Mouse (Mus musculus): ENCODE results near the gene Phactr2.

The Phactr2 gene

DNA sequence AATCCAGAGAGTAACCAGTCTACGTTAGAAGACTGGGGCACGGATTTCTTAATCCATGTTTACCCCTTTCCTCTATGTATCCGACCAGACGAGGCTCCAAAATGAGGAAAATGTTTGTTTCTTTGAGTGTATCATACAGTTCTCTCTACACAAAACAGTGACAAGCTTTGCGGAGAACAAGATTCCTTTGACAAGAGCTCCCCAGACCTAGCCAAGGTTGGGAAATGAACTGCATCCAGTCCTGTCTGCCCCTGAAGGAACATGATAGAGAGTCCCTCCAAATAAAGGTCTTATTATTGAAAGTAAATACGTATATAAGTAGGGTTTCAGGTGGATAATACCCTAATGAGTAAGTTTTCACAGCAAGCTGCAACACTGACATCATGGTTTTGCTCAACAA lies 199.1 kb downstream of the Phactr2 start:
- no peak for DNase-seq (ENCODE audit: low spot score in 2 of 2)

DNA sequence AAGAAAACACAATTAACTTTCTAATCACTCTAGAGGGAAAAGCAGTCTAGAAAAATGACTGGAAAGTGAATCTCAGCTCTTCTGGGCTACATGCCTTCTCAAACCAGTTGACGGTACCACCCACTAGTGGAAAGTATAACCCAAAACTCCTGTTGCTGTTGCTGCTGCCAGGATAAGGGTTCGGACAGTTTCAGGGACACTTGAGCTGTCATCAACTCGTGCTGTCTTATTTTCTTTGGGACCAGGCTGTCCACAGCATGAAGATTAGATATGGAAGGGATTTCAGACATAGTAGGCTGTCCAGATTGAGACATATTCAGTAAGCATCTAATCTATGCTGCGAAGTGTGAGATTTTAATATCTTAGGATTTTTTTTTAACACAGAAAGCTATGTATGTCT lies 199.5 kb downstream of the Phactr2 start:
- no peak for DNase-seq (ENCODE audit: low spot score in 2 of 2)

DNA sequence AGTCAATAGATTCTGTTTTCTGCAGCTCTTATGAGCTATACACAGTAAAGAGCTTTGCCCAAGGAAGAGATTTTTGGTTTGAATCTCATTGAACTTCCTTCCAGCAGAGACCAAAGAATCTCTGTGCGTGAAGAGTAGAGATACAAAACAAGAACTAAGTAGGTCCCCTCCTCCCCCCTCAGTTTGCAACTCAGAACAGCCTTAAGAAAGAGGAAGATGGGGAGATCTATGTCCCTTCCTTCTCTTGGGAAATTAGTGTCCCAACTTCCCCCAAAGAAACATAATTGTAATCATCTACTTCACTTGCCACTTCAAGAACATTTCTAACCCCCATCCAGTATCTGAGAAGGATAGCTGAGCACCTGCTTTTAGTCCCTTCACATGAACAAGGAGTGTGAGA lies 200.5 kb downstream of the Phactr2 start:
- no peak for DNase-seq (ENCODE audit: low spot score in 2 of 2)

DNA sequence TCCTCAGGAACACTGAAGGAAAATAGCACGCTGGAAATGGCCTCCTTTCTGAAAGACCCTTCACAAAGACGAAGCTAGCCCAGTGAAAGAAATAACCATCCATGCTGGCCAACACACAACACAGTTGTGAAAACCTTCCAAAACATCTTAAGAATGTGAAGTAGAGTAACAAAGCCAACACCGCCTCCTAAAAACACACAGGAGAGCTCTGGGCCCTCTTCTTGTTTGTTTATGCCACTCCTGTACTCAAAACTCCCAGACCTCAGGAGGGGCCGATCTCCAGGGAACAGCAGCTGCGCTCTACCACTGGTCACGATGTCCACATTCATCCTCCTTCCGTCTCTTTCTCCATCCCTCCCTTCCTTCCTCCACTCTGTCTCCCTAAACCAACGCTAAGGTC lies 202.5 kb downstream of the Phactr2 start:
- no peak for DNase-seq (ENCODE audit: low spot score in 2 of 2)

DNA sequence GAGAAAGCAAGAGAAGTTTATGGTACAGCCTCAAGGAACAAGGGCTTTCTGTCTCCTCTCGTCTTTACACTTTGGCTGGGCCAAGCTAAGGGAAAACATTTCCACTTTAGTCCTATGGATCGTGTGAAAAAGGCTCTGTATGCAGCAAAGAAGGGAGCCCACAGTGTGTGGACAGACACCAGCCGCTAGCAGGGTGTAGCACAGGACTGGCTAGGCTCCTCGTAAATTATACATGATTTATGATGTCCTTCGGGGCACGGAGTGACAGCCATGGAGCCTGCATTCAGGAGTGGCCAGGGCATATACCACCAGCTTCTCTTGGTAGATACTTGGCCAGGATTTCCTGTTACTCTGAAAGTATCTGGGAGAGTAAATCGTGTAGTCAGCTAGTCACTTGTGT lies 203.1 kb downstream of the Phactr2 start:
- DNase-seq (ENCODE audit: low spot score in 2 of 2): no peak

DNA sequence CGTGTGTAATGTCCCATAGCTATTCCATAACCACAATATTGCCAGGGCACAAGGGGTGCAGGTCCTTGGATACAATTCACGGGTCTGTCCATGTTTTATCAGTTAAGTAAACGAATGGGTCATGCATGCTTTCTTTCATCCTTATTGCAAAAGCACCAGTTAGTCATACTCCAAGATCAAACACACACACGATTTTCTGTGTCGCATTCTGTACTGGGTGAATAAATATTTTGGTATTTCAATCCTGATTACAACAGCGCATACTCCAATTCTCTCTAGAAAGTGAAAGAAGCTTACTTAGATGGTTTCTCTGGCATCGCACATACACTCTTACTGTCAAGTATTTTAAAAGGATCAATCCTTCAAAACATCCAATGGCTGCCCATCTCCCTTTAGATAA lies 203.9 kb downstream of the Phactr2 start:
- no peak for DNase-seq (ENCODE audit: low spot score in 2 of 2)

DNA sequence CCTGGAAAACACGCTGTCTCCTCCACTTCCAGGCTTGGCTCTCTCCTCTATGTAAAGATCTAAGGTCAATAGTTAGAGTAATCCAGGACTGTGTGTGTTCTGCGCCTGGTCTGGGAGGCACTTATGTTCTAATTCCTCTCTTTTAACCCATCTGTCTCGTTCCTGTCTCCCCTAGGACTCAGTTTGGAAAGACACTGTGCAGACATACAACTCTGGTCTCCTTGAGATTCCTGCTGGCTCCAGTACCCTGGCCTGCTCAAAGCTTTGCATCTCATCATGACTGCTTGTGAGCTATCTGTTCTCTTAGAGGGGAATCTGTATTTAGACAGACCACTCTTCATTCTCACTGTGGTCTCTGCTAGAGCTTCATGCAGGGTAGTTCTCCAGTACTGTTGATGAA lies 215.0 kb downstream of the Phactr2 start:
- no peak for DNase-seq (ENCODE audit: low spot score in 2 of 2)

DNA sequence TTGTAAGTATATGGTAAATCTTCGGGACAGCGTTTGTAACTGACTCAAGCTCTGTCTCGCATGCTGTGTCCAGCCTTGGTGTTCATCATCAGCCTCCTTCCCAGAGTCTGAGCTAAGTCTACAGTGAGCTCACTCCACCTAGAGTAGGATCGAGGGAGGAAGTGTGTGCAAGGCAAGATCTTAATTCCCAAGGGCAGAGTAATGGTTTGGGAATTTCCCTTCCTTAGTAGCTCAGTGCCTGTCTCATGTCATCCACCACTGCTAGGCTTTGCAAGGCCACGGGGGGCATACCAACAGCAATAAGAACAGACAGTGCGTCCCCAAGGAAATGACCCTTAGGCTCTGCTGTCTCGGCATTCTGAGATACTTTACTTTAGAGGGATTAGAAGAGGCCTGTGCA lies 218.0 kb downstream of the Phactr2 start:
- DNase-seq (ENCODE audit: low spot score in 2 of 2): no peak

DNA sequence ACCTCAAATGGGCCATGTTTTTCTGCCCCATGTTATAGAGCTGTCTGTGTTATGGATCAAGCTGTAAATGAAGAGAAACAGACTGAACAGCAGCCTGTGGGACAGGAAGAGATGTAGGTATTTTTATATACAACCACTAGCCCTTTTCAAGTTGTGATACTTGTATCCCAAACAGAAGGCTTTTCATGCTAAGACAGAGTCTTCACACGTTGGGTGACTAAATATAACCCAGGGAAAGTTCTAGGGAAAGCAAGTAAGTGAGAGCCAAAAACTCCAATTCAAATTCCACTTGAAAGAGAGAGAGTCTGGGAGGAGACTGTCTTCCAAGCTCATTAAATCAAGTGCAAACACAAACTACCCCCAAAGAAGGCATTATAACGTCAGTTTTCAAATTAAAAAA lies 223.9 kb downstream of the Phactr2 start:
- no peak for DNase-seq (ENCODE audit: low spot score in 2 of 2)

DNA sequence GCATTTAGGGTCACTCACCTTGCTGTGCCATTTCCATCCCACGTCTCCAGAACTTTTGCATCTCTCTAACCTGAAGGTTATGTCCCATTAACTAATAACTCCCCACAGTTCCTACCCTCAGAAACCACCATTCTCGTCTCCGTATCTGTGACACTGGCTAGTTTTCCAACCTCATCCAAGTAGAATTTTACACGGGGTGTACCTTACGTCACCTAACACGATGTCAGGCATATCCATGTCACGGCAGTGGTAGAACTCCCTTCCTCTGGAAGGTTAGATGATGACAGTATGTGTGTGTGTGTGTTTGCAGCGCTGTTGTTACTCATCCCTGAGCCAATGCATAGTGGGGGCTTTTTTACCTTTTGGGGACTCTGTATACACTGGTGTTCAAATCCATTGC lies 225.1 kb downstream of the Phactr2 start:
- no peak for DNase-seq (ENCODE audit: low spot score in 2 of 2)

DNA sequence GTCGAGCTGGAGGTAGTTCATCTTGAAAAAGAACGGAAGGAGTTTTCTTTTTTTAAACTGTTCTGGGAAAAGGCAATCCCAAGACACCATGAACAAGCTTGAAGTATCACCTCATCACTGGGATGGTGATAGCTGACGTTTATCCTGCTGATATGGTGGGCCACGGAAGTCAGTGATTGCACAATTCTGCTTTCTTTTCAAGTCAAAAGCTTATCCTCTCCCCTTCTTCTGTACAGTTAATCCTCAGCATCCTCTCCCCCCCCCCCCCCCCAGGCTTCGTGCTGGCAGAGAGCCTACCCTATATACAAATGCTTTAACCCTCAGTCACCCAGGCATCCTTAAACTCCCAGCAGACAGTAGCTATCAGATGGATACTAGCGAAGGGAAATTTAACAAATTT lies 228.5 kb downstream of the Phactr2 start:
- DNase-seq (ENCODE audit: low spot score in 2 of 2): no peak

DNA sequence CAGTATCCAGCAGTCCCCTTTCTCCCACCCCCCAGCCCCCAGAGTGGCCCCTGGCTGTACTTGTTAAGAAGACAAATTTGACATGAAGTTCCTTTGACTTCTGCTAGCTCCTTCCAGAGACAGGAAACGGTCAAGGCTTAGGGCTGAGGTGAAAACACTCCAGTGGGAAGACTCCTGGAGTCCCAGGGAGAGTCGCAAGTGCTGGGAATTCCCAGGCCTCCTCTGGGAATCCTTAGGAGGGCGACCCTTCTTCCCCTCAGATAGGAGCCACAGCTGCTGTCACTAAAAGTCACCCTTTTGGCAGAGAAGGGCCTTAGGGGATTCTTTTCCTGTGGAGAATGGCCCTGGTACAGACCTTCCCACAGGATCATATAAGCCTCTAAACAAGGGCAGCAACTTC lies 230.0 kb downstream of the Phactr2 start:
- no peak for DNase-seq (ENCODE audit: low spot score in 2 of 2)

DNA sequence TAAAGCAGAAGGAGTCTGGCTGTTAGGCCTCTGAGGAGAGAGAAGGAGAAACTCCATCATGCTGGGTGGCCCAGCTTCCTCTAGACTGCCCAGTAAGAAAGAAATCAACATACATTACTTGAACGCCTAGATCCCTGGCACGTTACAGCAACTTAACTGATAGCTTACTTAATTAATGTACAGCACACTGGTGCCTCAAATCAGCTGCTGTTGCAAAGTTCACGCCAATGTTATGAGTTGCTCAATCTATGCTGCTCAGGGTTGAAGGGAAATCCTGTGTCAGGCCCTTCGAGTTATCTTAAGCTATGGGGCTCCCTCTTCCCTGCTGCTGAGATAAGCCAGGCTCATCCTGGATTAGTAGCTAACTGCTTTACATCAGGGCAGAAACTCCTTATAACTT lies 233.8 kb downstream of the Phactr2 start:
- no peak for DNase-seq (ENCODE audit: low spot score in 2 of 2)

DNA sequence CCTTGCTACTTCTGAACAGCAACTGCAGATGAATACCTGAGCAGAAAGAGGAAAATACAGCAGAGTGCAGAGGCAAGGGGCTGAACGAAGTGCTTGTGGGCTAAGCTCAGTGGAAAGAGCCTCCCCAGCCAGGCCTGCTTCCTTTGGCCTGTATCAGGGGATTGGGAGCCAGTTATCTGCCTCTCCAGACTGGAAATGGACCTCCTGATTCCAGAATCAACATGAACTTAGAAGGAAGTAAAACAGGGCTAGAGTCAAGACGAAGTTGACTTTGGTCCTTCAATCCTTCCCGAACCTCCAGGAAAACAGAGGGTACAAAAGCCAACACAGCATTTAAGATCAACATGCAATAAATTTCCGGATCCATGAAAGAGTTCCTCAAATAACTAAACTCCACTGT lies 236.0 kb downstream of the Phactr2 start:
- no peak for DNase-seq (ENCODE audit: low spot score in 2 of 2)

DNA sequence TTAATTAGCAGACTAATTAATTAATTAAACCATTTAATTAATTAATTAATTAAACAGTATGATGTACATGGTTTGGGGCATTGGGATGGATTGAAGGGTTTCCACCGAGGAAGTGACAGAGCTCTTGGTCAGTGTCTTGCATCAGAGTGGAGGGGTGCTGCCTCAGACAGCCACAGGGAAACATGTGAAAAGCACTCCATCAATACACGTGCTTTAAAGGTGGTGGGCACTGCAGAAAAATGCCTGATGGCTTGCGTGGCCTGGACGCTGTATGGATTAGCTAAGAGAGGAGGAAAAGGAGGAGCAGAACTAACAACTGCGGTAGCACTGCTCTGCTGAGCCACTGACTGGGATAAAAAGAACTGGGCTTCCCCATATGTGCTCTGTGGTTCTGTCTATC lies 237.3 kb downstream of the Phactr2 start:
- no peak for DNase-seq (ENCODE audit: low spot score in 2 of 2)

DNA sequence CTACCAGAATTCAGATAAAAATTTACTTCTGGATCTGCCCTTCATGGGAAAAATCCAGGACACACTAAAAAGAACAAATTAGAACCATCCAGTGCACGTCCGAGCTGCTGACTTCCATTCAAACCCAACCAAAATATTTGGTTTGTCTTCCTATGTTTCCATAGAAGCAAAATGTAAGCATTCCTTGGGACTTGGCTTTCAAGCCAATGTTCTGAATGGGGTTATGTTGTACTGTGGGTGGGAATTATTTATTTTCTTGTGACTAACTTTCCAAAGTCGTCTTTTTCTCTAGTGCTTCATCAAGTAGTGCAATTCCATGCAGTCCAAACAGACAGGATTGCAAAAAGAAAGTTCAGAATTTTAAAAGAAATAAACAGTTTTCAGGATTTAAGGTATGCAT lies 239.7 kb downstream of the Phactr2 start:
- no peak for DNase-seq (ENCODE audit: low spot score in 2 of 2)

DNA sequence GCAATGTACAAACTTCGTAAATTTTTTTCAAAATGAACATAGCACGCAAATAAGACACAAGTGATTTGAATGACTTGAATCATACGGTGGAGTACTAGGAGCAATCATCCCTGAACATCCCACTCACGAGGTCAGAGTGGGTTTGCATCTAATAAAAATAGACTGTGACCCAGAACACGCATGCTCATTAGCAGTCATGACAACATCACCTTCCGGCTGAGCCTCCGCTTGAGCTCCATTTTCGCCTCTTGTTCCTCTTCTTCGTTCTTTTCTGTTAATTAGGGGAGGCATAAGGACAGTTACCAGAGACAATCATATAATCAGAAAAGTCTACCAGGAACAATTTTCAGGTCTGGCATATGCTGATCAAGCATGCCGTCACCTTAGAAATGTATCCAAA lies 240.3 kb downstream of the Phactr2 start:
- DNase-seq (ENCODE audit: low spot score in 2 of 2): no peak

DNA sequence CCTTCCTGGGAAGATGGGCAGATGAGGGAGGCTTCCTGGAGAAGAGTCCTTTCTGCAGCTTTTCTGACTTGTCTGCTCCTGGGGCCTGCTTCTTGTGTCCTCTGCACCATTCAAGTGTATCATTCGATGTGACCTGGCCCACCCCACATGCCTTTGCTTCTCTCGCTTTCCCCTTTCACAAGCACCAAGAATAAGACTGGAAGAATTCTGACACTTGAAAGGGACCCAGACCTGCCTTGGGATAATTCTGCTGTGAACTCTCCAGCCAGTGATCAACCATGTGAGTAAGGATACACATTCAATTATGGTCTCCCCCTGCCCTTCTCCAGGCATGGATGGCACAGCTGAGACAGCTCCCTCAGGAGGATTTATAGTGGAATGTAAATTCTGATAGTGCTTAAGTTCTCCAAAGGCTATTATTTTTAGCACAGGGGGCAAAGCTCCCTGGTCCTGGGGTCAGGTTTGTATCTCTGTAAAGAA lies 241.0 kb downstream of the Phactr2 start:
- DNase-seq (ENCODE audit: low spot score in 2 of 2): no peak

DNA sequence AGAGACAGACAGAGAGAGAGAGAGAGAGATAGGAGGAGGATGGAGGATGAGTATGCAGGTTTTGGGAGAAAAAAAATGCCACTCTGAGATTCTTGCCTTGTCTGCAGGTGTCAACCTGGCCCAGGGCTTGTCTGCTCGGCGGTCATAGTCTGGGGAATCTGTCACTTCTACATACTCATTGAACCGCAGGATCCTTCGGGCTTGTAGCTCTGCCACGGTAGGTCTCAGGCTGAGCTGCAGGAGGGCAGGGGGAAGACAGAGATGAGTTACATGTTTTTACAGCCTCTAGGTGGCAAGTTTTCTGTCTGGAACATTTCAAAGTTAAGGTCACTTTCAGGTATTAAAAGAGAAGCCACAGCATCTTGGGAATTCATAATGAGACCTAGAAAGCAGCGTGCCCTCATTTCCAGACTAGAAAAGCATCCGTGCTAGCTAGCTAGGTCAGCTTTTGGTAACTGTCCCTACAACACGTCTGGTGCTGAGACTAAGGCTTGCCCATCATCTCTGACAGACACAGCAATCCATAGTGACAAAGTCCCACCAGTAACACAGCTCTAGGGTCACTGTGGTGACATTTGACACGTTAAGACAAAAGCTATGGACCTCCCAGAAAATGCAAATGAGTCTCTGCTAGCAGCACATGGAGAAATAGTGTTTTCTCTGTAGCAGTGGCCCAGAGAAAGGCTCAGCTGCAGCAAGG lies 241.6 kb downstream of the Phactr2 start:
- DNase-seq (ENCODE audit: low spot score in 2 of 2): no peak

DNA sequence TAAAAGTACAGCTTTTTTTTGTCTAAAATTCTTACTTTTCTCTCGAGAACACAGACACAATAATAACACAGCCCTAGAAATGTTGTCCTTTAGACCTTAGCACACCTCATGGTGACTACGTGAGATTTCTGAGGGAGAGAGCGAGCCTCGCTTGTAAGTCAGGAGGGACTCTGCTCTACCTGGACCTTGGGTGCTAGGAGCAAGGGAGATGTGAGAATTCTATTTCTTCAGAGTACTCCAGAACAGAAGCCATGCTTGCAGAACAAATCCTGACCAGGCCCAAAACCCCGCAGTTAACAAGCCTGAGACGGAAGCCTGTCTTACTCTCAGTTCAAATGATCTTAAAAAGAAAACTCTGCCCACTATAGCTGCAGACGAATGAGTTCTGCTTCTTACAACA lies 243.5 kb downstream of the Phactr2 start:
- DNase-seq (ENCODE audit: low spot score in 2 of 2): no peak

DNA sequence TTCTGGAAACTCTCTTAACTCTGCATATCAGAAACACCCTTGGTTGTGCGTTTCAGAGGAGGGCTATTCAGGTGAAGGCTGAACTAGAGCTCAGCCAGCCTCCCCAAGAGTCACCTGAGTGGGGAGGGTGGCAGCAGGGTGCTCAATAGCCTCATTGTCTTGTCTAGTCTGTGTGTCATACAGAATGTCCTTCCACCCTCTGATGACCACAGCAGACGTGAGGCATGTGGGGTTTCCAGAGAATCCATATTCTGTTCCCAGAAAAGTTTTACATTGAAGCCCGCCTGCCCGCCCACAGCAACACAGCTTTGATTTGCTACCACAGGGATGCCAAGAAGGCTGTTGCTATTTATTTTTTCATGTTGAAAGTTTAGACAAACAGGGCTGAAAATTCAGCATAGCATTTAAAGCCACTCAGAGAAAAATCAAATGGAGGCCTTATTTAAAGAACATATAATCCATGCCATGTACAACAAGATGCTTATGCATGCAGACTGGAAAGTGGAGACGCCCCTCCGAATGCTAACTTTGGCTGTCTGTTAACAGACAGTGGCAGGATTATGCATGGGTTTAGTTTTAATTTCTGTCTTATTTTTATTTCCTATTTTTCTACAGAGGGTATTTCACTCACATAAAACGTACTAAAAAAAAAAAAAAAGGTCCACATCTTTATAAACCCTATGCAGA lies 248.7 kb downstream of the Phactr2 start:
- DNase-seq (ENCODE audit: low spot score in 2 of 2): no peak

DNA sequence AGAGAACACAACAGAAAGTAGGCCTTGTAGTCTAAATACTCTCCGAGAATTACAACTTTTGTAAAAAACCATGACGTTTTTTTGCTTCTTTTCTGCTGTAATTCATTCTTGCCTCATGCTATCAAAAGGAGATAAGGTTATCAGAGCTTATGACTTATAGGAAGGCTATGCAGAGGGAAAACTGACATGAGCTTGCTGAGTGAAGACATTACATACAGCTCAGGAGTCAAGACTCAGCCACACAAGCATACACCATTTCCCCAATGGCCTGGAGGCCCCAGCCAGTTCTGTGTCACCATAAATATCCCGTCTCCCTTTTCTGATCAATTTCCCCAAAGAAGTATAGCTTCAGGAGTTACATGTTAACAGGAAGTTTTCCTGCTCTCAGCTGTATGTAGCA lies 252.1 kb downstream of the Phactr2 start:
- DNase-seq (ENCODE audit: low spot score in 2 of 2): no peak

DNA sequence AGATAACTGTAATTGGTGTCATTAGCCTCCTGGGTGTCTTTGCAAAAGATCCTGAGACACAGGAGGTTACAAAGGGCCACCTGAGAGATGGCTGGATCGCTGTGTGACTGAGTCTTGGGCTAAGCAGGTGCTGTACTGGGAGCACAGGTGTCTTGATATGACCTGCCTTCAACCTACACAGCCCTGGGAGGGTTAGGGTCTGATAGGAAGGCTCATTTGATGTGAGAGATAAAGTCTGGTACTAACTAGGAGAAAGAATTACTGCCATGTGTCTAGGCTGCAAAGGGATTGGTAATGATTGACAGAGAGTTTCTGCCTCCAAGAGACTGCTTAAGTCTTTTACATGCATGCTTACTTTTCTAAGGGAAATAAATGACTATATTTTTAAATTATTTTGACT lies 254.2 kb downstream of the Phactr2 start:
- no peak for DNase-seq (ENCODE audit: low spot score in 2 of 2)

DNA sequence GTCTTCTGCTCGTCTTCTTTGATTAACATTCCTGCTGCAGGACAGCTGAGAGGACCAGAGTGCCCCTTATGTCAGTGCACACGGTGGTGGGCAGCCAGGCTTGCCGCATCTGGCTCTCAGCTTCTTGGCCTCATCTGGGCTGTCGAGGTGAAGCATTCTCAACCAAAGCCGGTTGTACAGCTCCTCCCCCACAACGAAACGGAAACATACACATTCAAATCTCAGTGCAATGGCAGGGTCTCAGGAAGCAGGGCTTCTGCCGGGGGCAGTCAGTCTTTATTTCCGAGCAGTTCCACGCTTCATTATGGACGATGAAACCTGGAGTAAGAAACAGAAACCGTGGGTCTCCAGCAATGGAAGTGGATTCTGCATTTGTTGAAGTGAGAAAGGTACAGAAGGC lies 260.3 kb downstream of the Phactr2 start:
- DNase-seq (ENCODE audit: low spot score in 2 of 2): no peak
